Mouse (Mus musculus) ovary, adult 18-20 months (tissue): Measurements from ENCODE around the gene Bag2.
A peak's percentile ranks its signal among the peaks of the same experiment; 100 is the strongest.
"Not testable (repeated sequence)": the region's sequence is repeated elsewhere in the genome, so short reads cannot be mapped to it uniquely, and the experiment has no call there.

ENCODE experiments used
- DNase-seq: peaks from one replicate; pipeline ENCODE4 v3.0.0; 2022; ENCODE audit warnings: low spot score, mixed read lengths

Bag2 gene

GRCm38 (mm10) chr1:33749709-33750108 is 7.9 kb downstream of the Bag2 start:
- not testable (repeated sequence) for DNase-seq

GRCm38 (mm10) chr1:33749109-33749508 is 8.5 kb downstream of the Bag2 start:
- DNase-seq, result no peak

- no peak for DNase-seq
These were observed 11.7 kb downstream of the Bag2 start for GRCm38 (mm10) chr1:33745901-33746300.

GRCm38 (mm10) chr1:33744815-33745214 is 12.8 kb downstream of the Bag2 start:
- not testable (repeated sequence) for DNase-seq

GRCm38 (mm10) chr1:33742903-33743302 is 14.7 kb downstream of the Bag2 start:
- DNase-seq, result no peak

GRCm38 (mm10) chr1:33739302-33739701 is 18.3 kb downstream of the Bag2 start:
- DNase-seq, result no peak

GRCm38 (mm10) chr1:33738681-33739278 is 18.8 kb downstream of the Bag2 start:
- no peak for DNase-seq

DNA sequence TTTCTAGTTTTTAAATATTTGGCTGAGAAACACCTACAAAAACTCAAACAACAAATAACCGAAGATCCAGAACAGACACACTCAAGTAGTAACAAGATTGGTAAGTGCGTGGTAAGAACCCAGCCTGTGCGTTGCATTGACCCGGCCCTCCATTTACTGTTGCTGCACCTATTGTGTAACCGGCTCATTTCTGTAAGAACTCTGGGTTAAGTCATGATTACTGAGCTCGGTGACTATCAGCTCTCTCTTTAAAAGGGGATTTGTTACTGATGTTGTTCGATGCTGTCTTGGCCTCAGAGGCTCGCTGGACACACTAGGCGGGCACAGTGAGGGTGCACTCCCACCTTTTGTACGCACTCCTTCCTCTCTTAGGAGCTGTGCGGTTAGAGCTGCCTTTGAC is 19.3 kb downstream of the Bag2 start:
- no peak for DNase-seq

GRCm38 (mm10) chr1:33734001-33734685 is 23.5 kb downstream of the Bag2 start:
- DNase-seq, result no peak

DNA sequence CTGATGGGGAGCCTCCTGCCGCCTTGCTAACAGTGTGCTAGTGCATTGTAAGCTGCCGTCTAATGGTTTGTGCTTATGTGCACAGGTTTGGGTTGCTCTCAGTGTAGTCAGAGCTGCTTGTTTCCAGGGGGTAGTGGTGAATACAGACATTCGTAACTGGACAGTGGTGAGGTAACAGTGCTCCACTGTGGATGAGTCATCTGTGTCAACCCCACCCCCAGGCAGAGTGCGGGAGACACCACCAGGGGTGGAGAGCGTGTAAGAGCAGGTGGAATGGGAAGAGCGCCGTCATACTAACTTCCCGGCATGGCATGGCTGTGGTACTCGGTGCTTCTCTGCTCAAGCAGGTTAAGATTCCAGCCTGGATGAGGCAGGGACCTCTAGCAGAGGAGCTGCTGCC is 24.6 kb downstream of the Bag2 start:
- no peak for DNase-seq

DNA sequence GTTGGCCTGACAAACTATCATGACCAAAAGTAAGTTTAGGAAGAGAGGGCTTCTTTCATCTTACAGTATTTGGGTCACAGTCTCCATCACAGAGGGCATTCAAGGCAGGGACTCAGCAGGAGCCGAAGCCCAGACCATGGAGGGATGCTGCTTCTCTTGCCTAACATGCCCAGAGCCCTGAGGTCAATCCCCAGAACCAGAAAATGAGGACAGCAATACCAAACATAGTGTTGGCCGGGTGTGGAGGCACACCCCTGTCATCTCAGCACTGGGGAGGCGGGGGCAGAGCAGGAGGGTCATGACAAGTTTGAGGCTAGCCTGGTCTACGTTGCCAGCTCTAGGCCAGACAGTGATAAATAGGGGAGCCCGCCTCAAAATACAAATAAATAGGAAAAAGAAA is 32.5 kb downstream of the Bag2 start:
- DNase-seq, result no peak

GRCm38 (mm10) chr1:33724516-33724915 is 33.1 kb downstream of the Bag2 start:
- DNase-seq, result no peak

DNA sequence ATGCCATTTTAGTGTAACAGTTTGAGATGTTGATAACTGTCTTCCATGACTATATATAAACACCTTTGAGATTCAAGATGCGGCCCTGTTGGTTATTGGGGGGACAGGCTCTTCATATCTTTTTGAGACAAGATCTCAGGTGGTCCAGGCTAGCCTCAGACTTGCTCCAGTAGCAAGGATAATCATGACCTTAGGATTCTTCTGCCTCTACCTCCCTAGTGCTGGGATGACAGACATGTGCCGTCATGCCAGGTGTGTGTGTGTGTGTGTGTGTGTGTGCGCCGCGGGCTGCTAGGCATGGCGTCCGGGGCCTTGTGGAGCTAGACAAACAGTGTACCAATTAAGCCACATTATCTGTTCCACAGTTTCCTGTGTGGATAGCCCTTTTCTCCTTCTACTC is 36.6 kb downstream of the Bag2 start:
- DNase-seq, result no peak

DNA sequence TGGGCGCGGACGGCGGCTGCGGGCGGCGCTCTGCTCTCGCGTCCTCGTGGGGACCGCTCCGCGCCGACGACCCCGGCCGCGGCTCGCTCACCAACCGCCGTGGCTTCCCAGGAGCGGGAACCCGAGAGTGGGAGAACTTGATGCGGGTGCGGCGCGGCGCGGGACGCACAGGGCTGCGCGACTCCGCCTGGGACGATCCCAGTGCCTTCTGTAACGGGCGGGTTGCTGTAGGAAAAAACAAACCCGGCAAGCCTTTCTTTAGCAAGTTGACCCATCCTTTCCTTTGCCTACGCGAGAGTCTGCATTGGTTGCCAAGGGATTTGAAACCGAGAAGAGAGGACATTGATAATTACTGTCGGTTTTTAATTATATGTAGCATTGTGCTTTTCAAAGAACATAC is 37.4 kb downstream of the Bag2 start:
- DNase-seq, result no peak

DNA sequence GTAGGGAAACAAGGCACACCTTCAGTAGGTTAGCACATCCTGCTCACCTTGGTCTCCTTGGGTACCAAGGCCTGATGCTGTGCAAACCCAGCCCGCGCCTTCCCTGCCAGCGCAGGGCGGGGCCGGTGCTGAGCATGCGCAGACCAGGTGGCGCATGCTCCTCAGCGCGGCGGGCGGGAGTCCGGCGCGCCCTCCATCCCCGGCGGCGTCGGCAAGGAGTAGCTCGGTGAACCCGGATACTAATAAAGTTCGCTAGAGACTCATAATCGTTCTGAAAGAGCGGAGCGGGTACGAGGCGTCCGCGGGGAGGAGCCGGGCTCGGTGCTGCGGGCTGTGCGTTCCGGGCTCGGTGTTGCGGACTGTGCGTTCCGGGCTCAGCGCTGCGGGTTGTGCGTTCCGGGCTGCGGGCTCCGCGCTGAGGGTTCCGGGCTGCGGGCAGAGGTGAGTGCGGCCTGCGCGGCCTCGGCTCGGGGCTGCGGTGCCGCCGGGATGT is 37.8 kb downstream of the Bag2 start, which contains the start of gene Rab23:
Gene Rab23, plus strand, starts transcription at position 155 of the 493 bp plus-strand sequence.
- DNase-seq, result peak; percentile 63

DNA sequence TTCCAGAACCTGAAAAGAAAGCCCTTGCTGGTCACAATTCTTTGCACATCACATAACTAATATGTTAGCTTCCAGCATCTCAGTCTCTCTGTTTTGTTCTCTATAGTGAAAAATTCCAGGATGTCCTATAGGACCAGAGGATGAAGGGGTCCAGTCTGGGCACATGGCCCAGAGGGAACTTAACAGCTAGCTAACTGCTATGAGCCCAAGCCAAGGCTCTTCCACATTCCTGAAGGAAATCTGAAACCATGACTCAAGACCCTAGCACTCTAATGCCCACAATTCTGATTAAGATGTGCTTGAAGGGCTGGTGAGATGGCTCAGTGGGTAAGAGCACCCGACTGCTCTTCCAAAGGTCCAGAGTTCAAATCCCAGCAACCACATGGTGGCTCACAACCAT is 40.0 kb downstream of the Bag2 start:
- DNase-seq, result no peak

DNA sequence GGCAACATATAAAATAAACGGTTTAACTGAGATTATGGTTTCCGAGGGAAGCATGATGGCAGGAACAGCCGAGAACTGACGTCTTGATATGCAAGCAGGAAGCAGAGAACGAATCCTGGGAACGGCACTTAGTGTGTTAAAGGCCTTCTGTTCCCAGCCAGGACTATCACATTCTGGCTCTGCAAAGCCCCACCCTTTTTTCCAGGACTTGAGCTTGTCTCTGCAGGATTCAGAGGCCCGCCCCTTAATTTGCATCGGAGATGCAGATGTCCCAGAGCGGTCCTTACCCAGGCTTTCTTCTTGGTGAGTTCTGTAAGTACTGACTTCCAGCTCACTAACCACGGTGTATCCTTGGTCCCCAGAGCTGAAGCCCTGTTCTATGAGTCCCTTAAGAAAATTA is 42.8 kb downstream of the Bag2 start:
- DNase-seq, result no peak

DNA sequence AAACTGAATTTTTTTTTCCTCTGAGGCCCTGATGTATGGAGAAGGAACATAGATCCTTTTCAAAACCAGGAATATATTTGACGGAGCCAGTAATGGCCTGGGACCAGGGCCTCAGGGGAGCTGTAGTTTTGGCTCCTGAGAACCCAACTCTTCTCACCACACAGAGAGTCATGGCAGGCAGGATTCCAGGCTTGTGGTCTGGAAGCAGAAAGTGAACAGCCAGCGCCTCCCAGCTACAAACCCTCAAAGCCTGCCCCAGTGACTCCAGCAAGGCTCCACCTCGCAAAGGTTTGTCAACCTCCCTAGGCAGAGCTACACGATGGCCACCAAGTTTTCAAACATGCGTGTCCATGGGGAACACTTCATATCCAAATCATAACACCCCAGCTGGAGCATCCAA is 45.6 kb downstream of the Bag2 start:
- DNase-seq, result no peak

DNA sequence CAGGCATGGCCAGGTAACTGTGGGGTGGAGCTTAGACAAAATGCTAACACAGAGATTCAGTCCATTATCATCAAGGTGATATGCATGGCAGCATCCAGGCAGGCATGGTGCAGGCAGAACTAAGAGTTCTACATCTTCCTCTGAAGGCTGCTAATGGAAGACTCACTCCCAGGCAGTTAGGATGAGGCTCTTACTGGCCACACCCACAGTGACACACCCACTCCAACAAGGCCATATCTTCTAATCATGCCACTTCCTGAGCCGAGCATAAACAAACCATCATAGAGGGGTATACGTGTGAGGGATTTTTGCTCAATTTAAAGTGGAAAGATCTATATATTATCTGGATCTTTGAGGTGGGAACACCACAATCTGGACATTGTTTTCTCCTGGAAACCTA is 48.0 kb downstream of the Bag2 start:
- DNase-seq, result no peak

- DNase-seq, result no peak
These were observed 56.4 kb downstream of the Bag2 start for GRCm38 (mm10) chr1:33701244-33701643.

DNA sequence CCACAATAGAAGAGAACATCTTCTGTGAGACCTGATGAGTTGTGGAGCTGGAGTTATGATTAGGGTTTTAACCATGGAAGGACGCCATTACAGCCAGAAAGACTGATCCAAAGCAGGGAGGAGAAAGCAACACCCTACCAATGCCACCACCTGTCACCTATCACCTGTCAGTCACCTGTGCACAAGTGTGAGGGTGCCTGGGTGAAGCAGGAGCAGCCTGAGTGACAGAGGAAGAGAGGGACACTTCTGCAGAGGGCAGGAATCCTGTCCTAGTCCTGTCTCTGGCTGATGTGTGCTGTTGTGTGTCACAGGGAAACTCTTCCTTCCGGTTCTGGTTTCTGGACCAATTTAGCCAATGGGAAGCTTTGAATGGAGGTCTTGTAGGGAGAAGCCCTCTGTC is 61.6 kb downstream of the Bag2 start:
- no peak for DNase-seq
